Mouse (Mus musculus): ENCODE data around the gene Slc4a8.

DNA sequence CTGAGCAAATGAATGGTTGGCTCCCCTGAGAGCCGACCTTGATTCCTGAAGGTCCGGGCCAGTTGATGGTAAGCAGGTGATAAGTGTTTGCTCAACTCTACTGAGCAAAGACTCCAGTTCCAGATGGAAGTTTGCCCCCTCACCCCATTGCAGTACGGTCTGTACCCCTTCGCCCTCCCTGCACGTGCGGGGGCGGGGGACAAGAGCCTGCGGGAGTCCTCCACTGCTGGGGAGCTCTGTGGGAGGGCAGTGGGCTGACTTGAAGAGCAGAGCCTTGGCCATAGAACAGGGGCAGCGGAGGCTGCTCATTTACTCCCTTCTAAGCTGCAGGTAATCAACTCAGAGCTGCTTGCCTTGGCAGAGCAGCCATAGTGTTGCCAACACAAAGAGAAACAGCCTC lies 5.3 kb downstream of the Slc4a8 start:
- TF ChIP-seq CTCF (IDR thresholded peaks at IDR 0.05; ENCODE audit: borderline replicate concordance, insufficient read depth, low read length) = no peak
- no peak for TF ChIP-seq POLR2A (IDR thresholded peaks at IDR 0.05; ENCODE audit: low read depth, low read length)

All from embryonic fibroblast, embryonic 13.5 days (primary cell).